In genomic region chr4:152477466-152478223, GRCm38 (mm10) we compare ENCODE assay signal across 8 mouse cellular contexts. TPM values are rescaled to one million over a fixed set of nuclear protein-coding genes. Genes with fewer than 3 reads are reported as not detected.
DNase-seq lines count a peak whose midpoint lies in the region; ATAC-seq lines count a peak whose summit lies in the region.

TSS of gene Kcnab2 (minus strand) at chr4:152477871.

- peak within 1 kb of the TSS; percentile 86 for H3K9ac ChIP-seq in forebrain, embryonic 14.5 days (ENCODE audit: low read length)
- H3K9ac ChIP-seq in liver, embryonic 15.5 days: no peak within 1 kb of the TSS
- H3K9ac ChIP-seq in neural tube, embryonic 11.5 days (ENCODE audit: low read length): peak within 1 kb of the TSS; percentile 95
- H3K9ac ChIP-seq in stomach, embryonic 16.5 days (ENCODE audit: low read length): peak within 1 kb of the TSS; percentile 79

- ATAC-seq in forebrain, embryonic 14.5 days: peak; percentile 98
- peak; percentile 87 for ATAC-seq in liver, embryonic 15.5 days (ENCODE audit: insufficient read depth)
- ATAC-seq in neural tube, embryonic 11.5 days (ENCODE audit: insufficient read depth, low FRiP score, low TSS enrichment): peak; percentile 96
- ATAC-seq in stomach, embryonic 16.5 days (ENCODE audit: insufficient read depth, low FRiP score): peak; percentile 97

- H3K27ac ChIP-seq in forebrain, embryonic 14.5 days (ENCODE audit: low read depth, low read length): peak within 1 kb of the TSS; percentile 83
- H3K27ac ChIP-seq in liver, embryonic 15.5 days (replicated peaks): no peak within 1 kb of the TSS
- H3K27ac ChIP-seq in neural tube, embryonic 11.5 days (ENCODE audit: low read depth, low read length): peak within 1 kb of the TSS; percentile 62
- peak within 1 kb of the TSS; percentile 39 for H3K27ac ChIP-seq in stomach, embryonic 16.5 days (ENCODE audit: low read length)

- H3K4me2 ChIP-seq in forebrain, embryonic 14.5 days (ENCODE audit: low read length): peak within 1 kb of the TSS; percentile 90
- H3K4me2 ChIP-seq in liver, embryonic 15.5 days: peak within 1 kb of the TSS; percentile 65
- peak within 1 kb of the TSS; percentile 77 for H3K4me2 ChIP-seq in neural tube, embryonic 11.5 days (ENCODE audit: low read depth)
- peak within 1 kb of the TSS; percentile 56 for H3K4me2 ChIP-seq in stomach, embryonic 16.5 days (ENCODE audit: low read depth, low read length)

- peak within 1 kb of the TSS; percentile 68 for H3K4me3 ChIP-seq in forebrain, embryonic 14.5 days (ENCODE audit: low read depth, low read length)
- peak within 1 kb of the TSS; percentile 61 for H3K4me3 ChIP-seq in liver, embryonic 15.5 days (replicated peaks)
- peak within 1 kb of the TSS; percentile 73 for H3K4me3 ChIP-seq in neural tube, embryonic 11.5 days (ENCODE audit: low read depth, low read length)
- H3K4me3 ChIP-seq in stomach, embryonic 16.5 days (replicated peaks; ENCODE audit: low read length): peak within 1 kb of the TSS; percentile 91

- WGBS in forebrain, embryonic 14.5 days: under 1% methylated on average over 61 of the region's 63 CpGs
- WGBS in liver, embryonic 15.5 days (ENCODE audit: insufficient replicate concordance): 1% methylated on average over 63 of the region's 63 CpGs
- WGBS in neural tube, embryonic 11.5 days: under 1% methylated on average over 63 of the region's 63 CpGs
- under 1% methylated on average over 63 of the region's 63 CpGs for WGBS in stomach, embryonic 16.5 days

- intact Hi-C loops in heart, postnatal 10 days (cut with DNase I): no loop called here

- peaks cover 14% of the 10 kb centered on the region for H3K4me1 ChIP-seq in forebrain, embryonic 14.5 days (ENCODE audit: control insufficient read depth, insufficient read depth, low read length)
- H3K4me1 ChIP-seq in liver, embryonic 15.5 days (replicated peaks): peaks cover 16% of the 10 kb centered on the region; the same call in 1 of the 2 replicates
- H3K4me1 ChIP-seq in neural tube, embryonic 11.5 days (ENCODE audit: control insufficient read depth, insufficient read depth, low read length): peaks cover 10% of the 10 kb centered on the region
- peaks cover 16% of the 10 kb centered on the region for H3K4me1 ChIP-seq in stomach, embryonic 16.5 days (ENCODE audit: control insufficient read depth, insufficient read depth, low read length)

- peak; percentile 99 for DNase-seq in ES-CJ7 (ENCODE audit: low read depth, low spot score)
- DNase-seq in cerebellum, adult 11 months: peak; percentile 100
- DNase-seq in forebrain, embryonic 14.5 days (ENCODE audit: low spot score): peak; percentile 100
- DNase-seq in heart, postnatal 10 days: peak; percentile 99
- DNase-seq in kidney, postnatal 4 days: peak; percentile 100
- peak; percentile 99 for DNase-seq in neural tube, embryonic 11.5 days (ENCODE audit: low spot score)

- H3K36me3 ChIP-seq in forebrain, embryonic 14.5 days (ENCODE audit: control insufficient read depth, insufficient read depth, low read length): no peaks in the 10 kb centered on the region
- H3K36me3 ChIP-seq in liver, embryonic 15.5 days (replicated peaks): no peaks in the 10 kb centered on the region
- no peaks in the 10 kb centered on the region for H3K36me3 ChIP-seq in neural tube, embryonic 11.5 days (ENCODE audit: control insufficient read depth, insufficient read depth, low read length)
- no peaks in the 10 kb centered on the region for H3K36me3 ChIP-seq in stomach, embryonic 16.5 days (ENCODE audit: control insufficient read depth, insufficient read depth, low read length)

- no peaks in the 10 kb centered on the region for H3K9me3 ChIP-seq in forebrain, embryonic 14.5 days (replicated peaks; ENCODE audit: control insufficient read depth, low read length)
- H3K9me3 ChIP-seq in liver, embryonic 15.5 days (replicated peaks): no peaks in the 10 kb centered on the region
- no peaks in the 10 kb centered on the region for H3K9me3 ChIP-seq in neural tube, embryonic 11.5 days (ENCODE audit: control insufficient read depth, low read length)
- H3K9me3 ChIP-seq in stomach, embryonic 16.5 days (replicated peaks; ENCODE audit: control insufficient read depth, low read length): no peaks in the 10 kb centered on the region

- H3K27me3 ChIP-seq in forebrain, embryonic 14.5 days (replicated peaks; ENCODE audit: control insufficient read depth, insufficient read depth, low read length): no peaks in the 10 kb centered on the region
- H3K27me3 ChIP-seq in liver, embryonic 15.5 days: peaks cover 48% of the 10 kb centered on the region
- H3K27me3 ChIP-seq in neural tube, embryonic 11.5 days (ENCODE audit: control insufficient read depth, insufficient read depth, low read length): peaks cover 10% of the 10 kb centered on the region
- H3K27me3 ChIP-seq in stomach, embryonic 16.5 days (ENCODE audit: control insufficient read depth, insufficient read depth, low read length): peaks cover 11% of the 10 kb centered on the region; the same call in 1 of the 2 replicates

RNA-seq across cellular contexts. Expression of gene Kcnab2, which starts in this region (rescaled TPM):
- polyA plus RNA-seq in forebrain, embryonic 14.5 days (2014; fragmentation: Nextera tagmentation; extraction: Ambion mirVana): 11.2 and 13.4 TPM in 2 replicates
- 1 to 10 TPM; 2.4 to 2.7 TPM for total RNA-seq in heart, postnatal 10 days (2021)
- 8.5 and 9.2 TPM in 2 replicates for polyA plus RNA-seq in liver, embryonic 15.5 days (2015; fragmentation: Nextera tagmentation; extraction: Ambion mirVana)
- 8.5 and 8.6 TPM in 2 replicates for polyA plus RNA-seq in neural tube, embryonic 11.5 days (2014; fragmentation: Nextera tagmentation; extraction: Ambion mirVana)
- polyA plus RNA-seq in stomach, embryonic 16.5 days (2015; fragmentation: Nextera tagmentation; extraction: Ambion mirVana): 5.8 and 6.3 TPM in 2 replicates
